Mouse (Mus musculus) liver, embryonic 14.5 days (tissue): ENCODE results near the gene Dpep3. TPM values are rescaled to one million over a fixed set of nuclear protein-coding genes. Genes with fewer than 3 reads are reported as not detected.
A peak's percentile ranks its signal among the peaks of the same experiment; 100 is the strongest.

Source experiments
- ATAC-seq: fragments of 200-750 bp; cut with Nextera tagmentation; 2 replicates; pipeline ENCODE4 v1.8.0; 2017; ENCODE audit warnings: moderate number of reproducible peaks, mild to moderate bottlenecking, moderate library complexity; ENCODE audit not compliant: insufficient read depth
- DNase-seq, 3 experiments: peaks; one replicate each; pipeline ENCODE4 v3.0.0-alpha.2; 2012 to 2013; ENCODE audit warnings: low read depth in 3 of 3, low spot score in 3 of 3
- H3K27ac ChIP-seq: fragments of 300-500 bp; sonication (generic); 2 replicates; pipeline ENCODE4 v1.5.1; 2014; ENCODE audit warnings: moderate library complexity, mild to moderate bottlenecking, control low read depth, inconsistent platforms
- H3K27me3 ChIP-seq: fragments of 300-500 bp; sonication (generic); 2 replicates; pipeline ENCODE4 v1.6.1; 2014; ENCODE audit warnings: mild to moderate bottlenecking, low read length, moderate library complexity; ENCODE audit not compliant: control insufficient read depth, insufficient read depth
- H3K36me3 ChIP-seq: fragments of 300-500 bp; sonication (generic); replicated peaks from 2 replicates; pipeline ENCODE4 v1.6.1; 2014; ENCODE audit warnings: low read depth; ENCODE audit not compliant: control insufficient read depth, insufficient read depth
- H3K4me1 ChIP-seq, 2 experiments: fragments of 200-500 bp in 1 of 2; fragments of 300-500 bp in 1 of 2; sonication (generic) in 1 of 2; replicated peaks; 2 replicates each; pipeline ENCODE4 v1.6.1; 2012 to 2014; ENCODE audit warnings: antibody characterized with exemption in 1 of 2, inconsistent platforms in 1 of 2, low read length in 1 of 2; ENCODE audit not compliant: control insufficient read depth in 2 of 2, insufficient read depth in 2 of 2
- H3K4me2 ChIP-seq: fragments of 300-500 bp; sonication (generic); 2 replicates; pipeline ENCODE4 v1.6.1; 2014; ENCODE audit warnings: low read depth, mild to moderate bottlenecking, control low read depth, moderate library complexity
- H3K4me3 ChIP-seq, 2 experiments: fragments of 200-500 bp in 1 of 2; fragments of 300-500 bp in 1 of 2; sonication (generic) in 1 of 2; 2 replicates each; pipeline ENCODE4 v1.5.1; 2012 to 2014; ENCODE audit warnings: low read depth in 2 of 2, low read length in 2 of 2, mild to moderate bottlenecking in 2 of 2, control low read depth in 1 of 2, inconsistent platforms in 1 of 2, moderate library complexity in 1 of 2; ENCODE audit not compliant: insufficient read depth in 1 of 2
- H3K9ac ChIP-seq: fragments of 300-500 bp; sonication (generic); replicated peaks from 2 replicates; pipeline ENCODE4 v1.6.1; 2014; ENCODE audit warnings: mild to moderate bottlenecking, control low read depth, moderate library complexity
- H3K9me3 ChIP-seq: fragments of 300-500 bp; sonication (generic); 2 replicates; pipeline ENCODE4 v1.6.1; 2016; ENCODE audit warnings: low read length, mixed read lengths; ENCODE audit not compliant: control insufficient read depth
- CTCF ChIP-seq: IDR thresholded peaks from 2 replicates; pipeline ENCODE4 v1.5.1; 2016; ENCODE audit warnings: antibody characterized with exemption, low read depth, control low read depth
- EP300 ChIP-seq: IDR thresholded peaks from 2 replicates; pipeline ENCODE4 v1.6.1; 2016; ENCODE audit warnings: antibody characterized with exemption, low read depth
- WGBS: fragments of 180-500 bp; shearing (Covaris S2); extraction: QIAGEN DNeasy Blood & Tissue Kit; methylation state at CpG from one replicate; pipeline ENCODE4 v1.1.7; 2014; ENCODE audit not compliant: insufficient replicate concordance; 5-methylcytosine and 5-hydroxymethylcytosine counted together
- microRNA-seq: library from miRNA; unstranded; fragments of <30 nt; microRNA quantifications from one replicate; pipeline ENCODE4, GENCODE M21; 2016
- polyA plus RNA-seq, 2 experiments: library from polyadenylated mRNA; depleted of rRNA in 1 of 2; stranded (reverse) in 1 of 2; unstranded in 1 of 2; fragments of >200 nt; fragmentation: Nextera tagmentation in 1 of 2; extraction: Ambion mirVana in 1 of 2; gene quantifications; 2 replicates each; pipeline versions ENCODE4 v1.2.1 to v1.2.3; 2012 to 2014

The Dpep3 gene
- polyA plus RNA-seq, 2 experiments: not detected

DNA sequence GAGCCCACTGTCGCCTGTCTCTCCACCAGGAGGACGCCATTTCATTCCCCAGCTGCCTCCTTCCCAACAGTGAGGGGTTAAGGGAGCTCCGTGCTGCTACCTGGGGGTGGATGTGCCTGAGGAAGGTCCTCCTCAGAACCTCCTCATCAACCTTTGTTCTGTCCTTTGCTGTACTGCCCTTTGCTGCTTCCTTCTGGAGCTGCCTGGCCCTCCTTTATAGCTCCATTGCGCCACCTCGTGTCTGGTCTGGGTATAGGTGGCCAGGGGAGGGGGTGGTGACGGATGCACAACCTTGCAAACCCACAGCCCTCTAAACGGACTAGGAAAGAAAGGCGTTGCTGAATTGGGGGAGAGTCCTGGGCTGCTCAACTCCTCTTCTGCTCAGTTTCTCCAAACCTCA, 48.6 kb downstream of the Dpep3 start:
- H3K4me1 ChIP-seq: peaks cover 7% of the 10 kb centered on the region in 2 experiments; a peak in 3 of 4 replicates
- TF ChIP-seq CTCF (peak; percentile 98), EP300 (no peak)
- H3K36me3 ChIP-seq: no peaks in the 10 kb centered on the region
- WGBS: 17% methylated on average over 8 of the region's 8 CpGs
- no peak overlapping the region for H3K4me3 ChIP-seq
- H3K27me3 ChIP-seq: no peaks in the 10 kb centered on the region
- H3K27ac ChIP-seq: no peak overlapping the region
- ATAC-seq: peak; percentile 27; the same call in 1 of the 2 replicates
- no peak overlapping the region for H3K4me2 ChIP-seq
- H3K9me3 ChIP-seq: no peaks in the 10 kb centered on the region
- peak in 1 of 3 experiments; percentile 54 for DNase-seq
- H3K9ac ChIP-seq: no peak overlapping the region

- no peak for TF ChIP-seq EP300
- TF ChIP-seq CTCF: no peak
- no peak overlapping the region for H3K4me2 ChIP-seq
- ATAC-seq: no peak
- no peak overlapping the region for H3K9ac ChIP-seq
- WGBS: 77% methylated on average over 3 of the region's 3 CpGs
- H3K27me3 ChIP-seq: no peaks in the 10 kb centered on the region
- H3K9me3 ChIP-seq: no peaks in the 10 kb centered on the region
- H3K4me1 ChIP-seq: no peaks in the 10 kb centered on the region
- H3K27ac ChIP-seq: no peak overlapping the region
- no peaks in the 10 kb centered on the region for H3K36me3 ChIP-seq
- H3K4me3 ChIP-seq: no peak overlapping the region
- DNase-seq: no peak
These were observed 54.1 kb downstream of the Dpep3 start for GRCm38 (mm10) chr8:105925123-105925522.

Small RNA genes lying within 50 kb of the gene (microRNA-seq; reads per million reads assigned to microRNA genes)
- gene Mir7074: not detected

Other genes starting within 250 kb of the Dpep3 start
- gene Gfod2, start 220.8 kb downstream of the Dpep3 start, polyA plus RNA-seq (2012; rRNA removed): 0.84 and 0.93 TPM in 2 replicates
- gene Gfod2, start 220.8 kb downstream of the Dpep3 start, polyA plus RNA-seq (2014; fragmentation: Nextera tagmentation; extraction: Ambion mirVana): 1.1 and 1.8 TPM in 2 replicates
- 57.2 and 60.6 TPM in 2 replicates for gene Ranbp10, start 152.1 kb downstream of the Dpep3 start, polyA plus RNA-seq (2012; rRNA removed)
- gene Ranbp10, start 152.1 kb downstream of the Dpep3 start, polyA plus RNA-seq (2014; fragmentation: Nextera tagmentation; extraction: Ambion mirVana): 37.0 and 42.0 TPM in 2 replicates
- gene Tsnaxip1, start 151.7 kb downstream of the Dpep3 start, polyA plus RNA-seq (2012; rRNA removed): 0.04 and 0.06 TPM in 2 replicates
- 0.06 TPM in 1 of 2 replicates, not detected in the other for gene Tsnaxip1, start 151.7 kb downstream of the Dpep3 start, polyA plus RNA-seq (2014; fragmentation: Nextera tagmentation; extraction: Ambion mirVana)
- gene Cenpt, start 126.2 kb downstream of the Dpep3 start, polyA plus RNA-seq (2012; rRNA removed): 24.6 and 25.4 TPM in 2 replicates
- gene Cenpt, start 126.2 kb downstream of the Dpep3 start, polyA plus RNA-seq (2014; fragmentation: Nextera tagmentation; extraction: Ambion mirVana): 15.0 and 18.2 TPM in 2 replicates
- 26.2 TPM in 2 replicates for gene Thap11, start 124.3 kb downstream of the Dpep3 start, polyA plus RNA-seq (2012; rRNA removed)
- 25.5 and 29.5 TPM in 2 replicates for gene Thap11, start 124.3 kb downstream of the Dpep3 start, polyA plus RNA-seq (2014; fragmentation: Nextera tagmentation; extraction: Ambion mirVana)
- gene Nutf2, start 118.8 kb downstream of the Dpep3 start, polyA plus RNA-seq (2012; rRNA removed): 40.5 and 83.2 TPM in 2 replicates
- 139 TPM in 2 replicates for gene Nutf2, start 118.8 kb downstream of the Dpep3 start, polyA plus RNA-seq (2014; fragmentation: Nextera tagmentation; extraction: Ambion mirVana)
- 17.5 and 21.6 TPM in 2 replicates for gene Edc4, start 98.5 kb downstream of the Dpep3 start, polyA plus RNA-seq (2012; rRNA removed)
- gene Edc4, start 98.5 kb downstream of the Dpep3 start, polyA plus RNA-seq (2014; fragmentation: Nextera tagmentation; extraction: Ambion mirVana): 9.9 and 10.7 TPM in 2 replicates
- 0.22 and 0.42 TPM in 2 replicates for gene Nrn1l, start 85.9 kb downstream of the Dpep3 start, polyA plus RNA-seq (2012; rRNA removed)
- gene Nrn1l, start 85.9 kb downstream of the Dpep3 start, polyA plus RNA-seq (2014; fragmentation: Nextera tagmentation; extraction: Ambion mirVana): not detected in 2 replicates
- 9.8 and 12.3 TPM in 2 replicates for gene Pskh1, start 79.0 kb downstream of the Dpep3 start, polyA plus RNA-seq (2012; rRNA removed)
- gene Pskh1, start 79.0 kb downstream of the Dpep3 start, polyA plus RNA-seq (2014; fragmentation: Nextera tagmentation; extraction: Ambion mirVana): 6.2 and 8.0 TPM in 2 replicates
- gene Ctrl, start 45.6 kb downstream of the Dpep3 start, polyA plus RNA-seq (2012; rRNA removed): 1.0 and 1.1 TPM in 2 replicates
- 0.27 and 0.39 TPM in 2 replicates for gene Ctrl, start 45.6 kb downstream of the Dpep3 start, polyA plus RNA-seq (2014; fragmentation: Nextera tagmentation; extraction: Ambion mirVana)
- gene Psmb10, start 41.0 kb downstream of the Dpep3 start, polyA plus RNA-seq (2012; rRNA removed): 49.8 and 51.8 TPM in 2 replicates
- 61.5 and 68.5 TPM in 2 replicates for gene Psmb10, start 41.0 kb downstream of the Dpep3 start, polyA plus RNA-seq (2014; fragmentation: Nextera tagmentation; extraction: Ambion mirVana)
- 40.2 and 41.2 TPM in 2 replicates for gene Lcat, start 36.0 kb downstream of the Dpep3 start, polyA plus RNA-seq (2012; rRNA removed)
- 47.0 and 50.7 TPM in 2 replicates for gene Lcat, start 36.0 kb downstream of the Dpep3 start, polyA plus RNA-seq (2014; fragmentation: Nextera tagmentation; extraction: Ambion mirVana)
- gene Slc12a4, start 13.3 kb downstream of the Dpep3 start, polyA plus RNA-seq (2012; rRNA removed): 8.3 and 11.1 TPM in 2 replicates
- gene Slc12a4, start 13.3 kb downstream of the Dpep3 start, polyA plus RNA-seq (2014; fragmentation: Nextera tagmentation; extraction: Ambion mirVana): 6.9 and 8.9 TPM in 2 replicates
- 6.8 and 8.7 TPM in 2 replicates for gene Dus2, start 11.9 kb upstream of the Dpep3 start, polyA plus RNA-seq (2012; rRNA removed)
- 9.8 and 10.5 TPM in 2 replicates for gene Dus2, start 11.9 kb upstream of the Dpep3 start, polyA plus RNA-seq (2014; fragmentation: Nextera tagmentation; extraction: Ambion mirVana)
- not detected in 2 replicates for gene Dpep2nb, start 26.5 kb upstream of the Dpep3 start, polyA plus RNA-seq (2012; rRNA removed)
- not detected in 2 replicates for gene Dpep2nb, start 26.5 kb upstream of the Dpep3 start, polyA plus RNA-seq (2014; fragmentation: Nextera tagmentation; extraction: Ambion mirVana)
- gene Ddx28, start 32.5 kb upstream of the Dpep3 start, polyA plus RNA-seq (2012; rRNA removed): 6.6 and 6.8 TPM in 2 replicates
- 9.1 and 9.4 TPM in 2 replicates for gene Ddx28, start 32.5 kb upstream of the Dpep3 start, polyA plus RNA-seq (2014; fragmentation: Nextera tagmentation; extraction: Ambion mirVana)
- 10.2 TPM in 2 replicates for gene Nfatc3, start 79.4 kb upstream of the Dpep3 start, polyA plus RNA-seq (2012; rRNA removed)
- gene Nfatc3, start 79.4 kb upstream of the Dpep3 start, polyA plus RNA-seq (2014; fragmentation: Nextera tagmentation; extraction: Ambion mirVana): 2.6 and 2.7 TPM in 2 replicates
- 6.7 and 7.7 TPM in 2 replicates for gene Esrp2, start 157.5 kb upstream of the Dpep3 start, polyA plus RNA-seq (2012; rRNA removed)
- 6.6 and 7.0 TPM in 2 replicates for gene Esrp2, start 157.5 kb upstream of the Dpep3 start, polyA plus RNA-seq (2014; fragmentation: Nextera tagmentation; extraction: Ambion mirVana)
- gene Pla2g15, start 171.0 kb upstream of the Dpep3 start, polyA plus RNA-seq (2012; rRNA removed): 2.8 and 2.9 TPM in 2 replicates
- gene Pla2g15, start 171.0 kb upstream of the Dpep3 start, polyA plus RNA-seq (2014; fragmentation: Nextera tagmentation; extraction: Ambion mirVana): 2.5 TPM in 2 replicates
- gene Slc7a6, start 189.4 kb upstream of the Dpep3 start, polyA plus RNA-seq (2012; rRNA removed): 3.8 TPM in 2 replicates
- gene Slc7a6, start 189.4 kb upstream of the Dpep3 start, polyA plus RNA-seq (2014; fragmentation: Nextera tagmentation; extraction: Ambion mirVana): 8.2 and 10.2 TPM in 2 replicates
- gene Slc7a6os, start 231.5 kb upstream of the Dpep3 start, polyA plus RNA-seq (2012; rRNA removed): 10.6 and 13.3 TPM in 2 replicates
- gene Slc7a6os, start 231.5 kb upstream of the Dpep3 start, polyA plus RNA-seq (2014; fragmentation: Nextera tagmentation; extraction: Ambion mirVana): 8.9 and 10.2 TPM in 2 replicates
- gene Prmt7, start 231.5 kb upstream of the Dpep3 start, polyA plus RNA-seq (2012; rRNA removed): 10.2 and 11.1 TPM in 2 replicates
- 19.1 and 21.2 TPM in 2 replicates for gene Prmt7, start 231.5 kb upstream of the Dpep3 start, polyA plus RNA-seq (2014; fragmentation: Nextera tagmentation; extraction: Ambion mirVana)